Mouse (Mus musculus) liver, adult 2 months (tissue): ENCODE measurements at regions not wholly inside any gene's neighbourhood (a gene's known extent, or its start where the extent isn't known, plus 50 kb on each side); places are given as distances from the start of the nearest gene placed in this dataset.
A peak's percentile ranks its signal among the peaks of the same experiment; 100 is the strongest.

Experiments
- DNase-seq: peaks from one replicate; pipeline ENCODE4 v3.0.0-alpha.2; 2011; ENCODE audit warnings: low read depth, low spot score; ENCODE audit errors: extremely low read depth
- H3K27ac ChIP-seq: fragments of 200-500 bp; replicated peaks from 2 replicates; pipeline ENCODE4 v1.5.1; 2012; ENCODE audit warnings: low read depth, mild to moderate bottlenecking, control low read depth, inconsistent platforms, low read length; ENCODE audit not compliant: insufficient read depth
- H3K27me3 ChIP-seq: fragments of 200-500 bp; 2 replicates; pipeline ENCODE4 v1.6.1; 2012; ENCODE audit warnings: mild to moderate bottlenecking, moderate library complexity, low read length, inconsistent platforms; ENCODE audit not compliant: control insufficient read depth, insufficient read depth
- H3K36me3 ChIP-seq: fragments of 200-500 bp; 2 replicates; pipeline ENCODE4 v1.6.1; 2012; ENCODE audit warnings: low read length, inconsistent platforms; ENCODE audit not compliant: control insufficient read depth, insufficient read depth
- H3K4me1 ChIP-seq: fragments of 200-500 bp; 2 replicates; pipeline ENCODE4 v1.6.1; 2011; ENCODE audit warnings: low read length; ENCODE audit not compliant: control insufficient read depth, insufficient read depth
- H3K4me3 ChIP-seq: fragments of 200-500 bp; 2 replicates; pipeline ENCODE4 v1.5.1; 2011; ENCODE audit warnings: low read depth, mild to moderate bottlenecking, control low read depth, low read length, moderate library complexity; ENCODE audit not compliant: insufficient read depth
- H3K79me2 ChIP-seq: fragments of 200-500 bp; 2 replicates; pipeline ENCODE4 v1.6.1; 2012; ENCODE audit warnings: inconsistent platforms, mild to moderate bottlenecking, low read length, moderate library complexity; ENCODE audit not compliant: control insufficient read depth, insufficient read depth
- H3K9ac ChIP-seq: fragments of 200-500 bp; 2 replicates; pipeline ENCODE4 v1.6.1; 2012; ENCODE audit warnings: low read depth, mild to moderate bottlenecking, control low read depth, inconsistent platforms, low read length
- CTCF ChIP-seq: fragments of 200-500 bp; IDR thresholded peaks from 2 replicates; pipeline ENCODE4 v1.5.1; 2011; ENCODE audit warnings: low read depth, low read length, control low read depth
- POLR2A ChIP-seq: fragments of 200-500 bp; IDR thresholded peaks from 2 replicates; pipeline ENCODE4 v1.6.1; 2011; ENCODE audit warnings: low read length, control low read depth; ENCODE audit not compliant: insufficient read depth; ENCODE audit errors: extremely low read depth
- WGBS: fragments of 180-500 bp; shearing (Covaris S2); methylation state at CpG from one replicate; pipeline ENCODE4 v1.1.7; 2018; 5-methylcytosine and 5-hydroxymethylcytosine counted together

DNA sequence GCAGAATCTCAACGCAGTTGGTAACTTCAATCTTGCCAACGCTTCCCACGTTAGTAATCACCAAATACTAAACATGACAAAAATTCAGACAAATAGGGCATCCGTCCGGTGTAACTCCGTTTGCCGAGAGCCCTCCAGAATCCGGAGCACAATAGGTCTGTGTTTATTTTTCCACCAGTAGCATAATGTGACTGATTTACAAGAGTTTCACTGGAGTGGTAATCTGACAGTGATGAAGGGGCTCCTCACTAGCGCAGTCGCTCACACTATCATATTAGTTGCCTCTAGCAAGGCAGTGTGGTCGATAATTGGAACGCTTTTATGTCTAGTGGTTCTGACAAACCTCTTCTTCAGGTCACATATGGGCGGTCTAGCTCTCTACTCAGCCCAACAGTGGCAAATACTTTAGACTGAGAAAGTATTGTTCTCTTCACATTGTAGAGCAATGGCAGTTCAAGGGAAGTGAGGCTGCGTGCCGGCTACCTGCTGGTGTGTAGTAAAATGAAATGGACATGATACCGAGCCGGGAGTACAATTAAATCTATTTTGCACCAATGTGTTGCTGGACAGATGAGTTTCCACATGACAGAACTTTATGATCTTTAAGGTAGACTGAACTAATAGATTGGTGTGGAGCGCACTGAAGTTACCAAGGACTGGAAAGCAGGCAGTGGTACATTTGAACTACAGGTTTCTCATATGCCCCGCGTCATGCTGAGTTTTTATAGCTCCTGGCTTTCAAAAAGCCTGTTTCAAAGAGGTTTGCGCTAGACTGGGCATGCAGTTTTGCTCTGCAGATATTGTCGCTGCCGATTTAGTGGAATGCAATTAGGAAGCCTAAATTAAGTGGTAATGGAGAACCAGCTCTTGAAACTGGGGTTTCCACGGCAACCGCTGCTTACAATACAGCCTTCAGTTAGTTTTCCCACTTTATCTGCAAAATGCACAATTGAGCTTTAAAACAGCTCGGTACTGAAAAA is 155.7 kb upstream of the Pou3f3 start:
- H3K4me3 ChIP-seq, result no peak overlapping the region
- H3K27ac ChIP-seq, result no peak overlapping the region
- no peaks in the 10 kb centered on the region for H3K36me3 ChIP-seq
- H3K27me3 ChIP-seq, result no peaks in the 10 kb centered on the region
- no peaks in the 10 kb centered on the region for H3K79me2 ChIP-seq
- DNase-seq, result no peak
- TF ChIP-seq CTCF (no peak), POLR2A (no peak)
- peaks cover 12% of the 10 kb centered on the region; the same call in 1 of the 2 replicates for H3K4me1 ChIP-seq
- no peak overlapping the region for H3K9ac ChIP-seq
- WGBS, result 85% methylated on average over 26 of the region's 26 CpGs

GRCm38 (mm10) chr1:42541991-42542390 is 153.6 kb upstream of the Pou3f3 start:
- Histone ChIP-seq H3K27ac (no peak overlapping the region), H3K27me3 (no peaks in the 10 kb centered on the region), H3K79me2 (no peaks in the 10 kb centered on the region), H3K9ac (no peak overlapping the region), H3K36me3 (no peaks in the 10 kb centered on the region), H3K4me1 (peaks cover 9% of the 10 kb centered on the region; the same call in 1 of the 2 replicates), H3K4me3 (no peak overlapping the region)
- WGBS, result 31% methylated on average over 4 of the region's 4 CpGs
- TF ChIP-seq POLR2A (no peak), CTCF (no peak)
- peak; percentile 83 for DNase-seq

DNA sequence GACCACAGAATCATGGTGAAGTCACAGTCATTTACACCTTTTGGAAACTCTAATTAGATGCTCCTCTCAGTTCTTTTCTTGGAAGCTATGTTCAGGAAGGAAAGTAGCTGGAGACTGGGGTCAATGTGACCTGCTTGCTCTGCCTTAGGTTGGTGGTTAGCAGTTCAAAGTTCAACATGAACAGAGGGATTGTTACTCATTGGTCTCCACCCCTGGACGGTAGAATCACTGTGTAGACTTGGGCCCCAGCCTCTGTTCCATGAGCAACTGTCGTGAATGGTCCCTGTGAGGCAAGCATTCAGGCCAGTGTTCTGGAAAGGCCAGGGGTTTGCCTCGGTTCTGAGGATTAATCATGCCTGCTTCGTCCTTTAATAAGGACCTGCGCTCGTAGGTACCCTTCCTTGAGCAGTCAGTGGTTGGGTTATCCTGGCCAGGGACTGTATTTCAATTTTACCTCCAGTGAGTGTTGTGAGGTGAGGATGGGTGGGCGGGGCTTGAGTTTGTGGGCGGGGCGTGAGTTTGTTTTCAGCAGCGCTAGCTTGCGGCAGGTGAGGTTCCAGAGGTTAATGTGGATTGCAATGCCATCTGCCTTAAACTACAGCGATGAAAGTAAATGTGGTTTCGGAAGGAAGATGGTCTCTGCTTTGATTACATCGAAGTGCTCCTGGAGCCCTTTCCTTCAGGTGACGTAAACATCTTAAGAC is 152.6 kb upstream of the Pou3f3 start:
- TF ChIP-seq CTCF (no peak), POLR2A (no peak)
- 53% methylated on average over 15 of the region's 15 CpGs for WGBS
- no peak overlapping the region for H3K27ac ChIP-seq

GRCm38 (mm10) chr1:42546879-42547278 is 148.7 kb upstream of the Pou3f3 start:
- H3K27me3 ChIP-seq, result no peaks in the 10 kb centered on the region
- no peak for DNase-seq
- H3K4me1 ChIP-seq, result peaks cover 9% of the 10 kb centered on the region; the same call in 1 of the 2 replicates
- WGBS, result 93% methylated on average over 3 of the region's 3 CpGs
- H3K36me3 ChIP-seq, result no peaks in the 10 kb centered on the region
- TF ChIP-seq CTCF (no peak), POLR2A (no peak)
- no peaks in the 10 kb centered on the region for H3K79me2 ChIP-seq
- H3K4me3 ChIP-seq, result no peak overlapping the region
- H3K9ac ChIP-seq, result no peak overlapping the region
- no peak overlapping the region for H3K27ac ChIP-seq

More for the DNA sequence above, 152.6 kb upstream of the Pou3f3 start:
- no peaks in the 10 kb centered on the region for H3K36me3 ChIP-seq
- H3K79me2 ChIP-seq, result no peaks in the 10 kb centered on the region
- H3K27me3 ChIP-seq, result no peaks in the 10 kb centered on the region
- H3K9ac ChIP-seq, result no peak overlapping the region
- H3K4me3 ChIP-seq, result no peak overlapping the region
- peaks cover 9% of the 10 kb centered on the region; the same call in 1 of the 2 replicates for H3K4me1 ChIP-seq
- peak; percentile 60 for DNase-seq

DNA sequence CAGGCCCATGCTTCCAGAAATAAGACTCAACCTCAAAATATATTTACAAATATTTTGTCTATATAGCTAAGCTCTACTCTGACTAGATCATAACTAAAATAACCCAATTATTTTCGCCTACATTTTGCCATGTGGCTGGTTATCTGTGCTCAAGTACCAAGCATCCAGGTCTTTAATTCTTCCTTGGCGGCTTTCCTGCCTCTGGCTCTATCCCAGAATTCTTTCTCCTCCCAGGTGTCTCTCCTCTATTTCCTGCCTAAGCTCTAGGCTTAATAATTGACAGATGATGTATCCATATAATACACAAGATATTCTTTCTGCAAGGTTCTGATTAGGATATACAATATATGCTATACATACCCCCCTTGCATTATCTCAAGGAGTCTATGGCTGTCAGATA is 138.3 kb upstream of the Pou3f3 start:
- no peaks in the 10 kb centered on the region for H3K4me1 ChIP-seq
- H3K27ac ChIP-seq, result no peak overlapping the region
- H3K79me2 ChIP-seq, result no peaks in the 10 kb centered on the region
- 70% methylated on average over 2 of the region's 2 CpGs for WGBS
- H3K36me3 ChIP-seq, result no peaks in the 10 kb centered on the region
- no peak overlapping the region for H3K4me3 ChIP-seq
- H3K9ac ChIP-seq, result no peak overlapping the region
- no peak for TF ChIP-seq POLR2A
- TF ChIP-seq CTCF, result no peak
- no peak for DNase-seq
- H3K27me3 ChIP-seq, result no peaks in the 10 kb centered on the region
